Mouse (Mus musculus): ENCODE data around the gene Sirt7.
"Not testable (repeated sequence)": the region's sequence is repeated elsewhere in the genome, so short reads cannot be mapped to it uniquely, and the experiment has no call there.

Gene Sirt7

GRCm38 (mm10) chr11:120588531-120588930, 36.5 kb downstream of the Sirt7 start:
- no peak for DNase-seq (ENCODE audit: low spot score in 2 of 2)

- DNase-seq (ENCODE audit: low spot score in 2 of 2) = no peak
Observed at GRCm38 (mm10) chr11:120583937-120584336, 41.1 kb downstream of the Sirt7 start.

- not testable (repeated sequence) for DNase-seq (ENCODE audit: low spot score in 2 of 2)
Observed at GRCm38 (mm10) chr11:120582982-120583293, 42.1 kb downstream of the Sirt7 start.

- peak; percentile 65 to 75 for DNase-seq (ENCODE audit: low spot score in 2 of 2)
Observed at GRCm38 (mm10) chr11:120582268-120582981, 42.6 kb downstream of the Sirt7 start.

- peak; percentile 87 to 94 for DNase-seq (ENCODE audit: low spot score in 2 of 2)
Observed at GRCm38 (mm10) chr11:120581490-120582267, 43.4 kb downstream of the Sirt7 start, which contains the start of gene Arhgdia. Arhgdia (minus strand) TSS chr11:120581624.

GRCm38 (mm10) chr11:120580871-120581331, 44.1 kb downstream of the Sirt7 start:
- DNase-seq (ENCODE audit: low spot score in 2 of 2) = peak; percentile 52 to 81

GRCm38 (mm10) chr11:120580190-120580589, 44.9 kb downstream of the Sirt7 start:
- DNase-seq (ENCODE audit: low spot score in 2 of 2) = peak; percentile 50 to 78

GRCm38 (mm10) chr11:120579316-120580107, 45.5 kb downstream of the Sirt7 start:
- peak; percentile 82 to 94 for DNase-seq (ENCODE audit: low spot score in 2 of 2)

GRCm38 (mm10) chr11:120578694-120579243, 46.3 kb downstream of the Sirt7 start:
- DNase-seq (ENCODE audit: low spot score in 2 of 2) = peak in 1 of 2 experiments; percentile 67

GRCm38 (mm10) chr11:120578024-120578693, 46.9 kb downstream of the Sirt7 start:
- DNase-seq (ENCODE audit: low spot score in 2 of 2) = no peak

- no peak for DNase-seq (ENCODE audit: low spot score in 2 of 2)
Observed at GRCm38 (mm10) chr11:120577211-120578023, 47.6 kb downstream of the Sirt7 start.

- DNase-seq (ENCODE audit: low spot score in 2 of 2) = no peak
Observed at GRCm38 (mm10) chr11:120576365-120576981, 48.6 kb downstream of the Sirt7 start.

GRCm38 (mm10) chr11:120575940-120576339, 49.1 kb downstream of the Sirt7 start:
- DNase-seq (ENCODE audit: low spot score in 2 of 2) = no peak

- DNase-seq (ENCODE audit: low spot score in 2 of 2) = no peak
Observed at GRCm38 (mm10) chr11:120575046-120575445, 50.0 kb downstream of the Sirt7 start.

GRCm38 (mm10) chr11:120574278-120574600, 50.8 kb downstream of the Sirt7 start:
- DNase-seq (ENCODE audit: low spot score in 2 of 2) = no peak

- DNase-seq (ENCODE audit: low spot score in 2 of 2) = no peak
Observed at GRCm38 (mm10) chr11:120573585-120574277, 51.3 kb downstream of the Sirt7 start.

GRCm38 (mm10) chr11:120572752-120573584, 52.1 kb downstream of the Sirt7 start, which contains the start of gene P4hb:
P4hb (minus strand) TSS chr11:120573253.
- DNase-seq (ENCODE audit: low spot score in 2 of 2) = peak; percentile 99 to 100

- no peak for DNase-seq (ENCODE audit: low spot score in 2 of 2)
Observed at GRCm38 (mm10) chr11:120572417-120572751, 52.7 kb downstream of the Sirt7 start.
